Mouse (Mus musculus) CH12.LX (cell line): Measurements from ENCODE around the gene Bmpr1a. TPM values are rescaled to one million over a fixed set of nuclear protein-coding genes. Genes with fewer than 3 reads are reported as not detected.

Experiments
- DNase-seq: peaks from one replicate; pipeline ENCODE4 v3.0.0-alpha.2; 2013; ENCODE audit errors: extremely low read depth
- H3K27ac ChIP-seq: 2 replicates; pipeline ENCODE4 v1.5.1; 2012; ENCODE audit warnings: low read depth, mild to moderate bottlenecking, control low read depth, moderate library complexity; ENCODE audit not compliant: insufficient read depth
- H3K27me3 ChIP-seq: replicated peaks from 2 replicates; pipeline ENCODE3; 2012; ENCODE audit warnings: inconsistent platforms
- H3K36me3 ChIP-seq, 2 experiments: replicated peaks in 1 of 2; 2 replicates each; pipeline versions ENCODE3 to v1.6.1; 2012; ENCODE audit warnings: inconsistent platforms in 1 of 2, low read length in 1 of 2, mild to moderate bottlenecking in 1 of 2, mixed read lengths in 1 of 2, moderate library complexity in 1 of 2; ENCODE audit not compliant: control insufficient read depth in 1 of 2, insufficient read depth in 1 of 2
- H3K4me1 ChIP-seq, 2 experiments: 2 replicates each; pipeline ENCODE4 v1.6.1; 2012; ENCODE audit warnings: inconsistent platforms in 1 of 2, moderate library complexity in 1 of 2; ENCODE audit not compliant: insufficient read depth in 2 of 2, control insufficient read depth in 1 of 2
- H3K4me2 ChIP-seq: 2 replicates; pipeline ENCODE4 v1.6.1; 2012; ENCODE audit warnings: low read depth, mild to moderate bottlenecking, control low read depth; ENCODE audit not compliant: poor library complexity, insufficient read depth, severe bottlenecking
- H3K4me3 ChIP-seq, 3 experiments: fragments of 150-350 bp in 1 of 3; sonication (generic) in 1 of 3; replicated peaks in 1 of 3; 2 replicates each; pipeline versions ENCODE3 to v1.5.1; 2011 to 2012; ENCODE audit warnings: low read depth in 2 of 3, low read length in 2 of 3, mild to moderate bottlenecking in 2 of 3, moderate library complexity in 2 of 3, control low read depth in 1 of 3, improper control_type of control experiment in 1 of 3, inconsistent platforms in 1 of 3, mixed read lengths in 1 of 3; ENCODE audit not compliant: poor library complexity in 1 of 3
- H3K79me2 ChIP-seq: replicated peaks from 2 replicates; pipeline ENCODE4 v1.6.1; 2012; ENCODE audit warnings: mild to moderate bottlenecking, moderate library complexity; ENCODE audit not compliant: control insufficient read depth, poor library complexity, insufficient read depth, severe bottlenecking; ENCODE audit errors: extremely low read depth
- H3K9ac ChIP-seq: 2 replicates; pipeline ENCODE4 v1.6.1; 2012; ENCODE audit warnings: low read depth, mild to moderate bottlenecking, control low read depth, moderate library complexity; ENCODE audit not compliant: insufficient read depth
- H3K9me3 ChIP-seq: replicated peaks from 2 replicates; pipeline ENCODE3; 2012; ENCODE audit warnings: low read length, inconsistent platforms, mixed read lengths
- CHD2 ChIP-seq: IDR thresholded peaks from 2 replicates; pipeline ENCODE4 v1.6.1; 2011; ENCODE audit warnings: low read length, improper control_type of control experiment
- CTCF ChIP-seq, 2 experiments: IDR thresholded peaks in 1 of 2; conservative IDR thresholded peaks in 1 of 2; 2 replicates each; pipeline ENCODE4 v1.5.1; 2011 to 2012; ENCODE audit warnings: low read depth in 2 of 2, low read length in 2 of 2, improper control_type of control experiment in 1 of 2, inconsistent platforms in 1 of 2, mild to moderate bottlenecking in 1 of 2, moderate library complexity in 1 of 2
- EP300 ChIP-seq: IDR thresholded peaks from 2 replicates; pipeline ENCODE4 v1.6.1; 2011; ENCODE audit warnings: low read length, improper control_type of control experiment
- GABPA ChIP-seq: IDR thresholded peaks from 2 replicates; pipeline ENCODE4 v1.6.1; 2012; ENCODE audit warnings: low read depth, low read length, improper control_type of control experiment, inconsistent platforms; ENCODE audit not compliant: insufficient replicate concordance
- HCFC1 ChIP-seq: IDR thresholded peaks from 2 replicates; pipeline ENCODE4 v1.6.1; 2012; ENCODE audit warnings: low read depth, mild to moderate bottlenecking, inconsistent platforms, low read length, improper control_type of control experiment
- MAFK ChIP-seq: IDR thresholded peaks from 2 replicates; pipeline ENCODE4 v1.6.1; 2011; ENCODE audit warnings: low read length, improper control_type of control experiment; ENCODE audit not compliant: insufficient replicate concordance
- MAX ChIP-seq: IDR thresholded peaks from 2 replicates; pipeline ENCODE4 v1.6.1; 2011; ENCODE audit warnings: low read length, improper control_type of control experiment
- MAZ ChIP-seq: IDR thresholded peaks from 2 replicates; pipeline ENCODE4 v1.6.1; 2012; ENCODE audit warnings: low read depth, mild to moderate bottlenecking, inconsistent platforms, low read length, improper control_type of control experiment, moderate library complexity
- MEF2A ChIP-seq: IDR thresholded peaks from 2 replicates; pipeline ENCODE4 v1.6.1; 2014; ENCODE audit warnings: low read depth, mild to moderate bottlenecking, inconsistent platforms, low read length, improper control_type of control experiment, borderline replicate concordance
- MXI1 ChIP-seq: IDR thresholded peaks from 2 replicates; pipeline ENCODE4 v1.6.1; 2011; ENCODE audit warnings: mild to moderate bottlenecking, low read depth, low read length, improper control_type of control experiment
- MYC ChIP-seq: IDR thresholded peaks from 2 replicates; pipeline ENCODE4 v1.6.1; 2011; ENCODE audit warnings: low read depth, mild to moderate bottlenecking, improper control_type of control experiment, low read length
- NRF1 ChIP-seq: IDR thresholded peaks from 2 replicates; pipeline ENCODE4 v1.6.1; 2014; ENCODE audit warnings: low read depth, mild to moderate bottlenecking, inconsistent platforms, low read length, improper control_type of control experiment, moderate library complexity
- PAX5 ChIP-seq: IDR thresholded peaks from 2 replicates; pipeline ENCODE4 v1.6.1; 2012; ENCODE audit warnings: low read length, inconsistent platforms, mixed read lengths
- POLR2A ChIP-seq: IDR thresholded peaks from 2 replicates; pipeline ENCODE4 v1.6.1; 2011; ENCODE audit warnings: low read depth, mild to moderate bottlenecking, improper control_type of control experiment, low read length
- POLR2AphosphoS2 ChIP-seq: IDR thresholded peaks from 2 replicates; pipeline ENCODE4 v1.6.1; 2011; ENCODE audit warnings: low read depth, low read length, improper control_type of control experiment
- SIN3A ChIP-seq: IDR thresholded peaks from 2 replicates; pipeline ENCODE4 v1.6.1; 2012; ENCODE audit warnings: low read length, improper control_type of control experiment, inconsistent platforms
- SMC3 ChIP-seq: IDR thresholded peaks from 2 replicates; pipeline ENCODE4 v1.6.1; 2011; ENCODE audit warnings: low read depth, low read length, improper control_type of control experiment
- TBP ChIP-seq: conservative IDR thresholded peaks from 2 replicates; pipeline ENCODE4 v1.6.1; 2011; ENCODE audit warnings: low read depth, low read length, improper control_type of control experiment
- TCF12 ChIP-seq: IDR thresholded peaks from 2 replicates; pipeline ENCODE4 v1.6.1; 2014; ENCODE audit warnings: low read depth, mild to moderate bottlenecking, inconsistent platforms, low read length, improper control_type of control experiment
- UBTF ChIP-seq: IDR thresholded peaks from 2 replicates; pipeline ENCODE4 v1.6.1; 2012; ENCODE audit warnings: low read depth, mild to moderate bottlenecking, inconsistent platforms, low read length, improper control_type of control experiment, moderate library complexity
- USF1 ChIP-seq: IDR thresholded peaks from 2 replicates; pipeline ENCODE4 v1.6.1; 2014; ENCODE audit warnings: low read depth, mild to moderate bottlenecking, inconsistent platforms, low read length, improper control_type of control experiment
- USF2 ChIP-seq: conservative IDR thresholded peaks from 2 replicates; pipeline ENCODE4 v1.6.1; 2011; ENCODE audit warnings: low read depth, low read length, improper control_type of control experiment
- ZC3H11A ChIP-seq: IDR thresholded peaks from 2 replicates; pipeline ENCODE4 v1.6.1; 2012; ENCODE audit warnings: low read depth, mild to moderate bottlenecking, inconsistent platforms, low read length, improper control_type of control experiment
- ZKSCAN1 ChIP-seq: IDR thresholded peaks from 2 replicates; pipeline ENCODE4 v1.6.1; 2012; ENCODE audit warnings: low read depth, inconsistent platforms, low read length, improper control_type of control experiment, borderline replicate concordance
- ZMIZ1 ChIP-seq: IDR thresholded peaks from 2 replicates; pipeline ENCODE4 v1.6.1; 2012; ENCODE audit warnings: low read depth, mild to moderate bottlenecking, inconsistent platforms, low read length, improper control_type of control experiment
- ZNF384 ChIP-seq: IDR thresholded peaks from 2 replicates; pipeline ENCODE4 v1.6.1; 2012; ENCODE audit warnings: low read depth, low read length, improper control_type of control experiment, inconsistent platforms
- dilution Hi-C: fragments of 300-500 bp; cut with MboI; formaldehyde crosslinking; loops from 2 replicates; pipeline ENCODE4 v1.14.3; 2020; ENCODE audit warnings: low sequenced_read_pairs; ENCODE audit not compliant: extremely low pct_unique_long_range_greater_than_20kb, extremely low pct_ligation_motif_present
- in situ Hi-C: fragments of 300-500 bp; cut with MboI; formaldehyde crosslinking; loops from 3 replicates; pipeline ENCODE4 v1.14.3; 2019; ENCODE audit warnings: low sequenced_read_pairs, low pct_ligation_motif_present, low pct_unique_long_range_greater_than_20kb, mixed read lengths
- polyA plus RNA-seq: library from polyadenylated mRNA; unstranded; fragments of >175 nt; gene quantifications from 2 replicates; pipeline ENCODE4 v1.2.1, GENCODE M21; 2012; ENCODE audit warnings: low read depth; ENCODE audit not compliant: insufficient read length
- total RNA-seq, 2 experiments: library from RNA; depleted of rRNA; stranded (reverse); fragments of 300-350 nt in 1 of 2; fragments of >200 nt in 1 of 2; gene quantifications; 2 replicates each; pipeline ENCODE4 v1.2.3; 2012 to 2014

Gene Bmpr1a
- total and polyA plus RNA-seq, 3 experiments = 26.2 to 46.7 (median 30.1) TPM

DNA sequence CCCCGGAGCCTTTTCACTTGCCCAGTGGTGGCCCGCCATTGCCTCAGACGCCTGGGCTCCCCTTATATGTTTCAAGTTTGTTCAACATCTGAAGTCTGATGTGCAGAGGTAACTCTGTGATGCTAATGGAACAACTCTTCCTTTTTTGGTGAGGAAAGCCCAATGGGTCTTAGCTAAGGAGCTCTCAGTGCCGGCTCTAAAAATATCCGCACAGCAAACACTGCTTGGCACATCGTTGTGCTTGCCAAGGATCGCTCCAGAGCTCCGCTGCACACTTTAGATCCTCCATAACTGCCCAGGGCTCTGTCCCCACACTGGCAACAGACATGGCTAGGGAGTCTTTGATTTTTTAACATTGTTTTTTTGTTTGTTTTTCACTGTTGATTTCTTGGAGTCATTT is 25.7 kb upstream of the Bmpr1a start:
- DNase-seq = no peak
- in situ Hi-C loops = no loop called here
- no peak overlapping the region for H3K27ac ChIP-seq

GRCm38 (mm10) chr14:34522701-34523100 is 19.6 kb upstream of the Bmpr1a start, which contains the start of gene 9230112D13Rik:
9230112D13Rik (minus strand) TSS chr14:34522801.
- no peak within 1 kb of the TSS for H3K4me3 ChIP-seq
- H3K27me3 ChIP-seq = no peaks in the 10 kb centered on the region
- no peak for TF ChIP-seq CTCF (conservative IDR thresholded peaks at IDR 0.05 in 1 of 2, IDR thresholded peaks at IDR 0.05 in 1 of 2; ENCODE audit: low read depth in 2 of 2, low read length in 2 of 2)
- no peak for TF ChIP-seq ZKSCAN1
- TF ChIP-seq EP300 = no peak
- TF ChIP-seq SMC3 = no peak
- TF ChIP-seq TBP = no peak
- TF ChIP-seq NRF1 = no peak
- TF ChIP-seq HCFC1 = no peak
- no peak for TF ChIP-seq USF1
- TF ChIP-seq GABPA = no peak
- no peak for TF ChIP-seq PAX5
- TF ChIP-seq MYC = no peak
- no peak for TF ChIP-seq POLR2AphosphoS2
- no peak for TF ChIP-seq ZMIZ1
- TF ChIP-seq MAX = no peak
- no peak for TF ChIP-seq MXI1
- no peak for TF ChIP-seq USF2
- no peak for TF ChIP-seq CHD2
- no peak for TF ChIP-seq POLR2A
- TF ChIP-seq ZC3H11A = no peak
- no peak for TF ChIP-seq MAZ
- no peak within 1 kb of the TSS for H3K27ac ChIP-seq
- in situ Hi-C loops = no loop called here
- no peak within 1 kb of the TSS for H3K4me2 ChIP-seq
- dilution Hi-C loops = no loop called here
- no peaks in the 10 kb centered on the region for H3K9me3 ChIP-seq
- H3K79me2 ChIP-seq = no peaks in the 10 kb centered on the region
- H3K9ac ChIP-seq = no peak within 1 kb of the TSS
- no peaks in the 10 kb centered on the region for H3K36me3 ChIP-seq
- DNase-seq = no peak
- peaks cover 6 to 28% of the 10 kb centered on the region in 2 experiments for H3K4me1 ChIP-seq

More for the DNA sequence above, 25.7 kb upstream of the Bmpr1a start:
- no peak for TF ChIP-seq SMC3
- no peak for TF ChIP-seq MAFK
- no peak for TF ChIP-seq SIN3A
- no peak for TF ChIP-seq ZKSCAN1
- TF ChIP-seq TBP = no peak
- no peak for TF ChIP-seq UBTF
- TF ChIP-seq MXI1 = no peak
- no peak for TF ChIP-seq ZNF384
- no peak for TF ChIP-seq MEF2A
- no peak for TF ChIP-seq TCF12
- no peak for TF ChIP-seq USF1
- H3K36me3 ChIP-seq = no peaks in the 10 kb centered on the region
- peaks cover 4 to 9% of the 10 kb centered on the region in 2 experiments; a peak in 2 of 4 replicates for H3K4me1 ChIP-seq
- H3K4me3 ChIP-seq = no peak overlapping the region
- no peaks in the 10 kb centered on the region for H3K79me2 ChIP-seq
- dilution Hi-C loops = no loop called here
- H3K9me3 ChIP-seq = peaks cover 2% of the 10 kb centered on the region
- no peak overlapping the region for H3K4me2 ChIP-seq
- no peak overlapping the region for H3K9ac ChIP-seq
- H3K27me3 ChIP-seq = no peaks in the 10 kb centered on the region
